Mouse (Mus musculus): Measurements from ENCODE around the gene Bicdl2. TPM values are rescaled to one million over a fixed set of nuclear protein-coding genes. Genes with fewer than 3 reads are reported as not detected.

The Bicdl2 gene
- total and polyA plus RNA-seq, 2 experiments, result 0.09 TPM; not detected in 1

- Histone ChIP-seq H3K36me3 (ENCODE audit: control insufficient read depth, insufficient read depth, low read length) (no peaks in the 10 kb centered on the region), H3K27me3 (ENCODE audit: control insufficient read depth, insufficient read depth, low read length) (peaks cover 15% of the 10 kb centered on the region), H3K9ac (ENCODE audit: low read depth, low read length) (no peak overlapping the region), H3K4me3 (ENCODE audit: insufficient read depth, low read depth, low read length) (no peak overlapping the region), H3K27ac (replicated peaks; ENCODE audit: insufficient read depth, low read depth, low read length) (no peak overlapping the region), H3K79me2 (ENCODE audit: control insufficient read depth, insufficient read depth, low read length) (no peaks in the 10 kb centered on the region), H3K4me1 (ENCODE audit: control insufficient read depth, insufficient read depth, low read length) (0 out of 2 replicates have a peak, but pooled peaks cover 4% of the 10 kb centered on the region)
- TF ChIP-seq POLR2A (IDR thresholded peaks at IDR 0.05; ENCODE audit: extremely low read depth, insufficient read depth, low read length) (no peak), CTCF (IDR thresholded peaks at IDR 0.05; ENCODE audit: low read depth, low read length) (no peak)
- no peak for DNase-seq (ENCODE audit: extremely low read depth, low read depth, low spot score)
- WGBS, result 73% methylated on average over 9 of the region's 9 CpGs
Measured at GRCm38 (mm10) chr17:23680336-23680735, 20.0 kb downstream of the Bicdl2 start.

- H3K4me3 ChIP-seq (ENCODE audit: insufficient read depth, low read depth, low read length), result no peak overlapping the region
- DNase-seq (ENCODE audit: extremely low read depth, low read depth, low spot score), result no peak
- 43% methylated on average over 10 of the region's 10 CpGs for WGBS
- no peak overlapping the region for H3K27ac ChIP-seq (replicated peaks; ENCODE audit: insufficient read depth, low read depth, low read length)
- TF ChIP-seq CTCF (IDR thresholded peaks at IDR 0.05; ENCODE audit: low read depth, low read length) (no peak), POLR2A (IDR thresholded peaks at IDR 0.05; ENCODE audit: extremely low read depth, insufficient read depth, low read length) (no peak)
- H3K79me2 ChIP-seq (ENCODE audit: control insufficient read depth, insufficient read depth, low read length), result no peaks in the 10 kb centered on the region
- no peak overlapping the region for H3K9ac ChIP-seq (ENCODE audit: low read depth, low read length)
- H3K27me3 ChIP-seq (ENCODE audit: control insufficient read depth, insufficient read depth, low read length), result peaks cover 15% of the 10 kb centered on the region
- no peaks in the 10 kb centered on the region for H3K36me3 ChIP-seq (ENCODE audit: control insufficient read depth, insufficient read depth, low read length)
- 0 out of 2 replicates have a peak, but pooled peaks cover 4% of the 10 kb centered on the region for H3K4me1 ChIP-seq (ENCODE audit: control insufficient read depth, insufficient read depth, low read length)
Measured at GRCm38 (mm10) chr17:23681086-23681485, 20.8 kb downstream of the Bicdl2 start.

GRCm38 (mm10) chr17:23682092-23682491 lies 21.8 kb downstream of the Bicdl2 start:
- TF ChIP-seq CTCF (IDR thresholded peaks at IDR 0.05; ENCODE audit: low read depth, low read length), result no peak
- TF ChIP-seq POLR2A (IDR thresholded peaks at IDR 0.05; ENCODE audit: extremely low read depth, insufficient read depth, low read length), result no peak
- Histone ChIP-seq H3K4me1 (ENCODE audit: control insufficient read depth, insufficient read depth, low read length) (0 out of 2 replicates have a peak, but pooled peaks cover 1% of the 10 kb centered on the region), H3K4me3 (ENCODE audit: insufficient read depth, low read depth, low read length) (no peak overlapping the region), H3K27me3 (ENCODE audit: control insufficient read depth, insufficient read depth, low read length) (peaks cover 15% of the 10 kb centered on the region), H3K27ac (replicated peaks; ENCODE audit: insufficient read depth, low read depth, low read length) (no peak overlapping the region), H3K9ac (ENCODE audit: low read depth, low read length) (no peak overlapping the region), H3K79me2 (ENCODE audit: control insufficient read depth, insufficient read depth, low read length) (no peaks in the 10 kb centered on the region), H3K36me3 (ENCODE audit: control insufficient read depth, insufficient read depth, low read length) (no peaks in the 10 kb centered on the region)
- WGBS, result 52% methylated on average over 4 of the region's 4 CpGs
- no peak for DNase-seq (ENCODE audit: extremely low read depth, low read depth, low spot score)

- Histone ChIP-seq H3K27me3 (ENCODE audit: control insufficient read depth, insufficient read depth, low read length) (peaks cover 15% of the 10 kb centered on the region), H3K27ac (replicated peaks; ENCODE audit: insufficient read depth, low read depth, low read length) (no peak overlapping the region), H3K4me3 (ENCODE audit: insufficient read depth, low read depth, low read length) (no peak overlapping the region), H3K9ac (ENCODE audit: low read depth, low read length) (no peak overlapping the region), H3K79me2 (ENCODE audit: control insufficient read depth, insufficient read depth, low read length) (no peaks in the 10 kb centered on the region), H3K4me1 (ENCODE audit: control insufficient read depth, insufficient read depth, low read length) (no peaks in the 10 kb centered on the region), H3K36me3 (ENCODE audit: control insufficient read depth, insufficient read depth, low read length) (no peaks in the 10 kb centered on the region)
- no peak for TF ChIP-seq POLR2A (IDR thresholded peaks at IDR 0.05; ENCODE audit: extremely low read depth, insufficient read depth, low read length)
- no peak for TF ChIP-seq CTCF (IDR thresholded peaks at IDR 0.05; ENCODE audit: low read depth, low read length)
- WGBS, result 69% methylated on average over 3 of the region's 3 CpGs
- no peak for DNase-seq (ENCODE audit: extremely low read depth, low read depth, low spot score)
Measured at GRCm38 (mm10) chr17:23682530-23682929, 22.2 kb downstream of the Bicdl2 start.

- H3K27me3 ChIP-seq (ENCODE audit: control insufficient read depth, insufficient read depth, low read length), result peaks cover 15% of the 10 kb centered on the region
- no peaks in the 10 kb centered on the region for H3K4me1 ChIP-seq (ENCODE audit: control insufficient read depth, insufficient read depth, low read length)
- no peak for DNase-seq (ENCODE audit: extremely low read depth, low read depth, low spot score)
- no peak overlapping the region for H3K9ac ChIP-seq (ENCODE audit: low read depth, low read length)
- TF ChIP-seq CTCF (IDR thresholded peaks at IDR 0.05; ENCODE audit: low read depth, low read length) (no peak), POLR2A (IDR thresholded peaks at IDR 0.05; ENCODE audit: extremely low read depth, insufficient read depth, low read length) (no peak)
- H3K36me3 ChIP-seq (ENCODE audit: control insufficient read depth, insufficient read depth, low read length), result no peaks in the 10 kb centered on the region
- whole genome bisulfite sequencing, result 32% methylated on average over 15 of the region's 15 CpGs
- H3K4me3 ChIP-seq (ENCODE audit: insufficient read depth, low read depth, low read length), result no peak overlapping the region
- H3K79me2 ChIP-seq (ENCODE audit: control insufficient read depth, insufficient read depth, low read length), result no peaks in the 10 kb centered on the region
- no peak overlapping the region for H3K27ac ChIP-seq (replicated peaks; ENCODE audit: insufficient read depth, low read depth, low read length)
Measured at GRCm38 (mm10) chr17:23683226-23683625, 22.9 kb downstream of the Bicdl2 start.

- no peak for DNase-seq (ENCODE audit: extremely low read depth, low read depth, low spot score)
- no peaks in the 10 kb centered on the region for H3K4me1 ChIP-seq (ENCODE audit: control insufficient read depth, insufficient read depth, low read length)
- no peaks in the 10 kb centered on the region for H3K79me2 ChIP-seq (ENCODE audit: control insufficient read depth, insufficient read depth, low read length)
- no peaks in the 10 kb centered on the region for H3K36me3 ChIP-seq (ENCODE audit: control insufficient read depth, insufficient read depth, low read length)
- H3K27me3 ChIP-seq (ENCODE audit: control insufficient read depth, insufficient read depth, low read length), result peaks cover 15% of the 10 kb centered on the region
- TF ChIP-seq CTCF (IDR thresholded peaks at IDR 0.05; ENCODE audit: low read depth, low read length) (no peak), POLR2A (IDR thresholded peaks at IDR 0.05; ENCODE audit: extremely low read depth, insufficient read depth, low read length) (no peak)
- H3K4me3 ChIP-seq (ENCODE audit: insufficient read depth, low read depth, low read length), result no peak within 1 kb of the TSS
- WGBS, result 56% methylated on average over 15 of the region's 15 CpGs
- H3K9ac ChIP-seq (ENCODE audit: low read depth, low read length), result no peak within 1 kb of the TSS
- H3K27ac ChIP-seq (replicated peaks; ENCODE audit: insufficient read depth, low read depth, low read length), result no peak within 1 kb of the TSS
Measured at GRCm38 (mm10) chr17:23683856-23684672, 23.8 kb downstream of the Bicdl2 start, which contains the start of gene Cldn9. Cldn9 (minus strand) TSS chr17:23684026.
